Mouse (Mus musculus) small intestine, adult 2 months (tissue): ENCODE data around the gene Cygb.

Experiments used
- CTCF ChIP-seq: fragments of 200-500 bp; IDR thresholded peaks from 2 replicates; pipeline ENCODE4 v1.5.1; 2012; ENCODE audit warnings: low read depth, mild to moderate bottlenecking, control low read depth, inconsistent platforms, low read length, moderate library complexity, mixed read lengths; ENCODE audit not compliant: insufficient replicate concordance, insufficient read length; ENCODE audit errors: extremely low read depth
- POLR2A ChIP-seq: fragments of 200-500 bp; IDR thresholded peaks from 2 replicates; pipeline ENCODE4 v1.6.1; 2012; ENCODE audit warnings: low read depth, mild to moderate bottlenecking, control low read depth, inconsistent platforms, low read length, moderate library complexity

GRCm38 (mm10) chr11:116646136-116646535 is 8.0 kb downstream of the Cygb start:
- TF ChIP-seq CTCF, result no peak
- no peak for TF ChIP-seq POLR2A
